Mouse (Mus musculus) 416B (cell line): ENCODE data around the gene Vwce.

Experiments
- DNase-seq: peaks from one replicate; pipeline ENCODE4 v3.0.0; 2011; ENCODE audit warnings: low read depth

Vwce gene

DNA sequence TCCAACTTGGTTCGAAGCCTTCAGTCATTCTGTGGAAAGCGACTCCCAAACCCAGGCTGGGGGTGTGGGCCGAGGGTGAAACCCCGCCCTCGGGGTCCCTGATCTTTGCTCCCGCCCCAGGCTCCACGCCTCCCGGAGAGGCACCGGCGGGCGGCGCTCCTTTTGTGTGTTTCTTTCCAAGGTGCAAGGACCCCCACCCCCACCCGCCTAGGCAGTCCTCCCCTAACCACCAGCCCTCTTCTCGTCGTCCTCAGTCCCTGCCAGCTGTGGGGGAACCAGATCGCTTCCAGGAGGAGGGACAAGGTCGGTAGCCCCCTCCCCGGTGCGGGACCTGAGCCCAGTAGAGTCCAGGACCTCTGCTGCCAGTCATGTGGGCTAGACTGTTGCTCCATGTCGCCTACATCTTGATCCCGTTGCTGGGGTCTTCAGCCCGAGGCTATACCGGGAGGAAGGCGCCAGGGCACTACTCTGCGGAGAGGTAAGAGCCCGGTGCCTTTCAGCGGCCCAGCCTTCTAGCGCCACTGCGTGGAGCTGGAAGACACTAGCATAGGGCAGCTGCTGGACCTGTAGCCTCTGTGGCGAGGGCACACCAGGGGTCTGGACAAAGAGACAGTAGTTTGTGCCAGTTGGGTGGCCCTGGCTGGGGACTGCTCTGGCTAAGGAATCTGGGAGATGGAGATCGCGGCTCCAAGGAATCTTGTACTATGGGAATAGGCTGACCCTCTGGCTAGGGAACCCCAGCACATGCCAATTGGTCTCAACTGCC is at the start of gene Vwce:
TSS of gene Vwce (plus strand) at position 108 of the 766 bp plus-strand sequence.
- no peak for DNase-seq

GRCm38 (mm10) chr19:10585112-10585511 is 48.9 kb upstream of the Vwce start:
- no peak for DNase-seq

- peak; percentile 78 for DNase-seq
These were observed 46.8 kb upstream of the Vwce start for GRCm38 (mm10) chr19:10587231-10587630.

- DNase-seq: peak; percentile 81
These were observed 44.7 kb upstream of the Vwce start for GRCm38 (mm10) chr19:10589127-10589857.

- DNase-seq: no peak
These were observed 43.7 kb upstream of the Vwce start for GRCm38 (mm10) chr19:10590301-10590700.

GRCm38 (mm10) chr19:10591659-10592377 is 42.2 kb upstream of the Vwce start:
- no peak for DNase-seq

- DNase-seq: peak; percentile 72
These were observed 35.8 kb upstream of the Vwce start for GRCm38 (mm10) chr19:10598188-10598587.

GRCm38 (mm10) chr19:10599648-10600047 is 34.4 kb upstream of the Vwce start:
- no peak for DNase-seq

DNA sequence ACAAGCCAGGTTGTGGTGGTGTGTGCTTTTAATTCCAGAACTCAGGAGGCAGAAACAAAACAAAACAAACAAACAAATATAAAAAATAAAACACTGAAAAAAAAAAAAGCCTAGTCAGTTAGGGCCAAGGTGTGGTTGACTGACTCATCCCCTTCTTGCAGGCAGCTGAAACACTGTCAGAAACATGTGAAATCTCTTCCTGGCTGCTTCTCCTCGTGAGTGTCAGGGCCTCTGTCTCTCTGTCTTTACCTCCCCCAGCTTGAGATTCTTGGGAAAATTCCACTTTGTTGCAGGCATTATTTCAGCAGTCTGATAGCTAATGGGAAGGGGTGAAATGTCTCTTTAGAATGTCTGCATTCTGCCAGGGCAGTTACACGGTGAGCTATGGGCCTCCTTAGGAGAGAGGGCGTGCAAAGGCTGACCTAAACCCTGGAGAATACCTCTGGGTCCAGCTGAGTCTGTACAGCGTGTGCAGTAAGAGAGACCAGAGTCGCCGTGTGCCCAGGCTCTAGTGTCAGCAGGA is 31.7 kb upstream of the Vwce start:
- peak; percentile 80 for DNase-seq

GRCm38 (mm10) chr19:10602787-10603186 is 31.2 kb upstream of the Vwce start:
- DNase-seq: peak; percentile 93

DNA sequence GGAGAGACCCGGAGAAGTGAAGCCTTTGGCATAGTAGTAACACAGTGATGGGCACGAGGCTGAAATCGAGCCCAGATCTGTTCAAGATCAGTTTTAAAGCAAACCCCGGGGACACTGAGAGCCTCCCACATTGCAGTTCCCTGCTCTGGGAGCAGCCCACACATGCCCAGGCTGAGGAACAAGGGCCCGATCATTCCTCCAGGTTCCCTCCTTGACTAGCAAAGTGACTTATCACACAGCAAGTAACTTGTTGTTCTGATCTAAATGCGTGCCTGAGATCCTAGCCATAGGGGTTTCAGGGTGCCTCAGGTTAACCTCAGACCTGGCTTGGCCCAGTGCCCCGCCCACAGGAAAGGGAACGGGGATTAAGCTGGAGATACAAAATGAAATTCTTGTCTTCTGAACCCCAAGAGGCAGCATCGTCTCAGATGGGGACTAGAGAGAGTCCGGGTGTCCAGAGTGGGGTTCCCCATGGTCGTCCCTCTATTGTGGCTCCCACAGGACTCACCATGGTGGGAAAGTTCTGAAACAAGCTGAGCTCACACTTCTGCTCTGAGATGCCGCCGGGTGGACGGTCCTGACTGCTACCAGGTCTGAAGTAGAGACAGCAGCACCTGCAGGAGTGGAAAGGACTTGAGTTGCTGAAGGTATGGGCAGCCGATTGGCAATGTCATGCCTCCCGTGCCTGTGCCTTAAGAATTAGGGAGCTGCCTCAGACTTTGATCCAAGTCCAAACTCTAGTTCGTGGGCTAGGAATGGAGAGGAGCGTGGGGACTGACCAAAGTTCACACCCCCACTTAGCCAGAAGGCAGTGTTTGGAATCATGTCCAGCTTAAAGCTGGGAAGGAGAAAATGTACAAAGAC is 30.1 kb upstream of the Vwce start:
- DNase-seq: no peak

GRCm38 (mm10) chr19:10604534-10604933 is 29.5 kb upstream of the Vwce start:
- DNase-seq: no peak

GRCm38 (mm10) chr19:10605293-10605900 is 28.6 kb upstream of the Vwce start, which contains the start of the genes Ddb1 and Tkfc:
Gene Ddb1 (plus strand): TSS chr19:10605327.
Gene Tkfc (minus strand): TSS chr19:10605654.
- peak; percentile 98 for DNase-seq

DNA sequence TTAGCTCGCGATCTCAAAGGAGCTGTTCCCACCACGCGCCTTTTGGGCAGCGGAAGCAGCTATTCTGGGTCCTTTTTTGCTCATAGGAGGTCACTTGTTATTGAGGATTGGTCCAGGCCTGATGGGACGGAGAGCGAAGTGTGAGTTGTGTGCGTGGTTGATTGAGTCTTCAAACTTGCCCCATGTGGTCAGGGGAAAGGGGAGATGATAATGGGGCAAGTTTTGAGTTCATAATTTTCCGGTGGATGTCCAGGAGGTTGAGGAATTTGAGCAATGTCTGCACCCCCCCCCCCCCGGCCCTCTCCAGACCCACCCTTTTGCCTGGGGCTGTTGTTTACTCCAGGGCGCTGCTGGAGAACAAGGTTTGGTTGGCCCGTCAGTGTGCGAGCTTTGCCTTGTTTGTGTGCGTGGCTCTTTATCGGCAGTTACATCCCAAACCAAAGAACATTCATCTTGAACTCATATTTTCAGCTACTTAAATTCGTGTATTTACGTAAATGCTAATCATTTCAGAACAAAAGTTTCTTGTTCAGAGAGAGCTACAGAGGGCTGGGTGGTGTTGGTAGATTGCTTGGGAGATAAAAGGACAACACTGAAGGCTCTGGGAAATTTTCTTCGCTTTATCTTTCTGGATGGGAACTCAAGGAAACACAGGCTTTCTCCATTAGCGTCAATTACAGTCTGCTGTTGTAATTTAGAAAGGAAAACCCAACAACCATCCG is 28.0 kb upstream of the Vwce start:
- DNase-seq: no peak

- DNase-seq: no peak
These were observed 25.3 kb upstream of the Vwce start for GRCm38 (mm10) chr19:10608573-10609240.

GRCm38 (mm10) chr19:10634872-10635318 is 882 bp downstream of the Vwce start:
- DNase-seq: no peak

- DNase-seq: no peak
These were observed 3.8 kb downstream of the Vwce start for GRCm38 (mm10) chr19:10637840-10638239.

- DNase-seq: no peak
These were observed 6.1 kb downstream of the Vwce start for GRCm38 (mm10) chr19:10640080-10640479.

DNA sequence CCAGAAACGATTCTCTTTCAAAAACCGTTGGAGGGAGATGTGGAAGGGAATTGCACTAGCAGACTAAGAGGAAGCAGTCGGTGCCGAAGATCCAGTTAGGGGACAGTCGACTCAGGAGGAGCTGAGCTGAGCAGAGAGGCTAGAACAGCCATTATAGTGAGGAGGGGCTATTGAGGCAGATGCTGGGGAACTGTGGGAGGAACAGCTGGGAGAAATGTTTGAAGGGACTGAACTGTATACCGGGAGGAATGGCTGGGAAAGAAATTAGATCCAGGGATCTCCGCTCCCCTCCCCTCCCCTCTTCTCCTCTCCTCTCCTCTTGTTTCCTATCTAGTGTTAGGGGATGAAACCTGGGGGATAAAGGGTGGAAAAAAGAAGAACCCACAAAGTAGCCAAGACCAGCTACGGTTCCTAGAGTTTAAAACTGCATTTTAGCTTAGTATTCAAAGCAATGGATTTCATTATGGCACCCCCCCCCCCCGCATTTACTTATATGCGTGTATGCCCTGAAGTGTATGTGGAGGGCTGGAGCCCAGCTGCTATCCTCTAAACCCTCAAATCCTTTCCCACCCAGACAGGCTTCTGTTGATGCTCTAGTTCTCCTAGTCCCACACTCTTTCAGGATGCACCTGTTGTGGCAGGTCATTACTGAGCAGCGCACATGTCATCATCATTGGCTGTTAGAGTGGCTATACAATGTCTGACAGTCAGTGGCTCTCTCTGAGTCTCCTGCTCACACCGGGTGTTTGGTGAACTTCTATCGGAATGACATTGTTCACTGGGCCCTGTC is 6.8 kb downstream of the Vwce start:
- DNase-seq: no peak
